Comparison of ENCODE assay signal across 8 mouse cellular contexts in the genomic region with DNA sequence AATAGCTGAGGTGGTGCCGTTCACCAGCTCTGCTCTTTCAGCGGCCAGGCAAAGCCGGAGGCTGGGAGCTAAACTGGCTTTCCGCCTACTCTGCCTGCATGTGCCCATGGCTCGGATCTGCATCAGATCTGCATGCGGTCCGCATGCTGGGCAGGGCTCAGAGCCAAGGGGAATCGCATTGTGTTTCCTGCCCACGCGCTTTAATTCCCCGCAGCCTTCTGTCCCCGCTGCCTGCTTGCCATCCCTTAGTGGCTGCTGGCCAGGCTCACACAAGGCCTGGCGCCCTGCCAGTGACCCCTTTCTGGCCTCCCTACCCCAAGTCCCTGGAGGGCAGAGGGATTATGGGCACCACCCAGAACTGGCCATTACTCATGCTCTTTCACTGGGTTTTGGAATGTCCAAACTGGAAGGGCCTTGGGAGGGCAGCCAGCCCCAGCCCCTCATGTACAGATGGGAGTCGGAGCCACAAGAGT. TPM values are rescaled to one million over a fixed set of nuclear protein-coding genes. Genes with fewer than 3 reads are reported as not detected.
DNase-seq lines count a peak whose midpoint lies in the region; ATAC-seq and TF ChIP-seq lines count a peak whose summit lies in the region.

No protein-coding gene starts in this region.

- no peaks in the 10 kb centered on the region for H3K9me3 ChIP-seq in lung, embryonic 14.5 days (ENCODE audit: low read depth, low read length)
- no peaks in the 10 kb centered on the region for H3K9me3 ChIP-seq in heart, embryonic 10.5 days
- H3K9me3 ChIP-seq in lung, embryonic 15.5 days = no peaks in the 10 kb centered on the region

- H3K9ac ChIP-seq in lung, embryonic 14.5 days = no peak overlapping the region
- H3K9ac ChIP-seq in lung, embryonic 15.5 days = no peak overlapping the region

- TF ChIP-seq CTCF in lung, embryonic 14.5 days (IDR thresholded peaks at IDR 0.05; ENCODE audit: low read depth) = no peak
- no peak for TF ChIP-seq CTCF in lung, adult 2 months (IDR thresholded peaks at IDR 0.05; ENCODE audit: insufficient read depth, low read length)

- DNase-seq in lung, embryonic 14.5 days = peak; percentile 63
- no peak for DNase-seq in lung, adult 2 months
- peak; percentile 99 for DNase-seq in cerebellum, postnatal 36 days
- no peak for DNase-seq in heart, embryonic 10.5 days (ENCODE audit: low spot score)
- DNase-seq in kidney, postnatal 14 days = peak; percentile 77
- DNase-seq in right cerebral cortex, postnatal 4 days = peak; percentile 82
- no peak for DNase-seq in yolk sac, embryonic 10.5 days (ENCODE audit: low spot score)

- H3K36me3 ChIP-seq in lung, embryonic 14.5 days (ENCODE audit: insufficient read depth) = peaks cover 60% of the 10 kb centered on the region
- peaks cover 57% of the 10 kb centered on the region for H3K36me3 ChIP-seq in heart, embryonic 10.5 days
- H3K36me3 ChIP-seq in lung, embryonic 15.5 days = peaks cover 42% of the 10 kb centered on the region

- 41% methylated on average over 14 of the region's 14 CpGs for WGBS in lung, embryonic 14.5 days
- WGBS in lung, adult 2 months = 37% methylated on average over 14 of the region's 14 CpGs
- WGBS in heart, embryonic 10.5 days = 76% methylated on average over 14 of the region's 14 CpGs
- 52% methylated on average over 14 of the region's 14 CpGs for WGBS in lung, embryonic 15.5 days

- no peak overlapping the region for H3K4me2 ChIP-seq in lung, embryonic 14.5 days
- no peak overlapping the region for H3K4me2 ChIP-seq in lung, embryonic 15.5 days

- H3K27ac ChIP-seq in lung, embryonic 14.5 days (ENCODE audit: low read depth) = peak overlapping the region; percentile 12; the same call in 1 of the 2 replicates
- peak overlapping the region; percentile 42; the same call in 1 of the 2 replicates for H3K27ac ChIP-seq in heart, embryonic 10.5 days
- H3K27ac ChIP-seq in lung, embryonic 15.5 days = peak overlapping the region; percentile 22; the same call in 1 of the 2 replicates

- no peak for ATAC-seq in lung, embryonic 14.5 days (ENCODE audit: insufficient read depth)
- ATAC-seq in lung, embryonic 15.5 days (ENCODE audit: borderline replicate concordance, extremely low read depth, low FRiP score, low TSS enrichment) = peak; percentile 28; the same call in 1 of the 2 replicates

- no peak for TF ChIP-seq POLR2A in lung, adult 2 months (IDR thresholded peaks at IDR 0.05; ENCODE audit: borderline replicate concordance, extremely low read depth, low read depth, low read length)

- peaks cover 12% of the 10 kb centered on the region for H3K4me1 ChIP-seq in lung, embryonic 14.5 days (ENCODE audit: insufficient read depth)
- H3K4me1 ChIP-seq in lung, adult 2 months (ENCODE audit: control insufficient read depth, insufficient read depth, low read length) = peaks cover 11% of the 10 kb centered on the region
- H3K4me1 ChIP-seq in heart, embryonic 10.5 days = peaks cover 69% of the 10 kb centered on the region
- H3K4me1 ChIP-seq in lung, embryonic 15.5 days = peaks cover 38% of the 10 kb centered on the region

- H3K27me3 ChIP-seq in lung, embryonic 14.5 days (ENCODE audit: insufficient read depth, low read length) = no peaks in the 10 kb centered on the region
- no peaks in the 10 kb centered on the region for H3K27me3 ChIP-seq in heart, embryonic 10.5 days (ENCODE audit: insufficient read depth, poor library complexity, severe bottlenecking)
- H3K27me3 ChIP-seq in lung, embryonic 15.5 days = no peaks in the 10 kb centered on the region

- no peak overlapping the region for H3K4me3 ChIP-seq in lung, embryonic 14.5 days (ENCODE audit: low read depth, low read length)
- H3K4me3 ChIP-seq in lung, adult 2 months (replicated peaks; ENCODE audit: extremely low read depth, low read depth, low read length) = no peak overlapping the region
- H3K4me3 ChIP-seq in heart, embryonic 10.5 days = no peak overlapping the region
- H3K4me3 ChIP-seq in lung, embryonic 15.5 days = no peak overlapping the region

RNA-seq across cellular contexts. Expression of a gene that starts 39.7 kb away (rescaled TPM):
- polyA plus RNA-seq in lung, embryonic 14.5 days (2014; fragmentation: Nextera tagmentation; extraction: Ambion mirVana) = 201 and 209 TPM in 2 replicates
- polyA plus RNA-seq in lung, adult 2 months (2012; rRNA removed) = 92.0 and 112 TPM in 2 replicates
- polyA plus RNA-seq in heart, embryonic 10.5 days (2016; fragmentation: Nextera tagmentation; extraction: Ambion mirVana) = 195 and 250 TPM in 2 replicates
- 560 and 562 TPM in 2 replicates for polyA plus RNA-seq in lung, embryonic 15.5 days (2015; fragmentation: Nextera tagmentation; extraction: Ambion mirVana)

RNA-seq across cellular contexts. Expression of a gene that starts 41.0 kb away (rescaled TPM):
- polyA plus RNA-seq in lung, embryonic 14.5 days (2014; fragmentation: Nextera tagmentation; extraction: Ambion mirVana) = 47.5 and 49.2 TPM in 2 replicates
- polyA plus RNA-seq in lung, adult 2 months (2012; rRNA removed) = 49.6 and 56.3 TPM in 2 replicates
- polyA plus RNA-seq in heart, embryonic 10.5 days (2016; fragmentation: Nextera tagmentation; extraction: Ambion mirVana) = 63.6 and 68.2 TPM in 2 replicates
- polyA plus RNA-seq in lung, embryonic 15.5 days (2015; fragmentation: Nextera tagmentation; extraction: Ambion mirVana) = 39.2 and 44.9 TPM in 2 replicates

RNA-seq across cellular contexts. Expression of a gene that starts 53.1 kb away (rescaled TPM):
- not detected in 2 replicates for polyA plus RNA-seq in lung, embryonic 14.5 days (2014; fragmentation: Nextera tagmentation; extraction: Ambion mirVana)
- polyA plus RNA-seq in lung, adult 2 months (2012; rRNA removed) = 1.3 and 1.8 TPM in 2 replicates
- 0.26 TPM in 1 of 2 replicates, not detected in the other for polyA plus RNA-seq in heart, embryonic 10.5 days (2016; fragmentation: Nextera tagmentation; extraction: Ambion mirVana)
- not detected in 2 replicates for polyA plus RNA-seq in lung, embryonic 15.5 days (2015; fragmentation: Nextera tagmentation; extraction: Ambion mirVana)

RNA-seq across cellular contexts. Expression of a gene that starts 53.8 kb away (rescaled TPM):
- polyA plus RNA-seq in lung, embryonic 14.5 days (2014; fragmentation: Nextera tagmentation; extraction: Ambion mirVana) = 52.8 and 57.4 TPM in 2 replicates
- polyA plus RNA-seq in lung, adult 2 months (2012; rRNA removed) = 15.2 and 16.4 TPM in 2 replicates
- 45.8 and 70.0 TPM in 2 replicates for polyA plus RNA-seq in heart, embryonic 10.5 days (2016; fragmentation: Nextera tagmentation; extraction: Ambion mirVana)
- 46.9 and 47.8 TPM in 2 replicates for polyA plus RNA-seq in lung, embryonic 15.5 days (2015; fragmentation: Nextera tagmentation; extraction: Ambion mirVana)

Comparison
In these comparisons a context has a peak if more than half of its experiments do, and no peak if none do; other contexts are left out.
1. DNase-seq: peak in lung, embryonic 14.5 days (single experiment), cerebellum, postnatal 36 days (2 of 2), kidney, postnatal 14 days (single experiment) and right cerebral cortex, postnatal 4 days (single experiment); none in lung, adult 2 months (single experiment), heart, embryonic 10.5 days (single experiment) and yolk sac, embryonic 10.5 days (single experiment).
2. Peak in every context shown above with its lines, with median percentiles within 50 percentile points of each other: H3K27ac ChIP-seq.